Mouse (Mus musculus) lung, postnatal 0 days (tissue): ENCODE measurements around the gene Cog6. TPM values are rescaled to one million over a fixed set of nuclear protein-coding genes. Genes with fewer than 3 reads are reported as not detected.

Source experiments
- ATAC-seq: fragments of 200-750 bp; cut with Nextera tagmentation; 2 replicates; pipeline ENCODE4 v1.8.0; 2017; ENCODE audit warnings: moderate library complexity
- DNase-seq: peaks from one replicate; pipeline ENCODE4 v3.0.0-alpha.2; 2016; ENCODE audit warnings: low spot score
- H3K27ac ChIP-seq: fragments of 300-500 bp; sonication (generic); 2 replicates; pipeline ENCODE4 v1.5.1; 2014; ENCODE audit warnings: antibody characterized with exemption, mild to moderate bottlenecking, low read length, mixed read lengths
- H3K27me3 ChIP-seq: fragments of 300-500 bp; sonication (generic); replicated peaks from 2 replicates; pipeline ENCODE4 v1.6.1; 2014; ENCODE audit warnings: low read length, mixed read lengths; ENCODE audit not compliant: insufficient read depth
- H3K36me3 ChIP-seq: fragments of 300-500 bp; sonication (generic); 2 replicates; pipeline ENCODE4 v1.6.1; 2014; ENCODE audit warnings: low read length, mixed read lengths; ENCODE audit not compliant: insufficient read depth
- H3K4me1 ChIP-seq: fragments of 300-500 bp; sonication (generic); 2 replicates; pipeline ENCODE4 v1.6.1; 2014; ENCODE audit warnings: antibody characterized with exemption, low read depth, low read length, mixed read lengths; ENCODE audit not compliant: insufficient read depth
- H3K4me2 ChIP-seq: fragments of 300-500 bp; sonication (generic); replicated peaks from 2 replicates; pipeline ENCODE4 v1.6.1; 2014; ENCODE audit warnings: low read depth, mild to moderate bottlenecking, low read length, moderate library complexity, mixed read lengths
- H3K4me3 ChIP-seq: fragments of 300-500 bp; sonication (generic); 2 replicates; pipeline ENCODE4 v1.5.1; 2014; ENCODE audit warnings: low read depth, low read length
- H3K9ac ChIP-seq: fragments of 300-500 bp; sonication (generic); replicated peaks from 2 replicates; pipeline ENCODE4 v1.6.1; 2014; ENCODE audit warnings: low read depth, mild to moderate bottlenecking
- H3K9me3 ChIP-seq: fragments of 300-500 bp; sonication (generic); 2 replicates; pipeline ENCODE4 v1.6.1; 2016; ENCODE audit warnings: low read length, mixed read lengths
- CTCF ChIP-seq: IDR thresholded peaks from 2 replicates; pipeline ENCODE4 v1.5.1; 2016; ENCODE audit warnings: antibody characterized with exemption, mild to moderate bottlenecking
- EP300 ChIP-seq: IDR thresholded peaks from 2 replicates; pipeline ENCODE4 v1.6.1; 2016; ENCODE audit warnings: antibody characterized with exemption, mild to moderate bottlenecking, control low read depth
- WGBS: fragments of 180-500 bp; shearing (Covaris S2); extraction: QIAGEN DNeasy Blood & Tissue Kit; methylation state at CpG from one replicate; pipeline ENCODE4 v1.1.7; 2014; 5-methylcytosine and 5-hydroxymethylcytosine counted together
- polyA plus RNA-seq: library from polyadenylated mRNA; unstranded; fragments of >200 nt; fragmentation: Nextera tagmentation; extraction: Ambion mirVana; gene quantifications from 2 replicates; pipeline ENCODE4 v1.2.1, GENCODE M21; 2015

Gene Cog6
- polyA plus RNA-seq, 1 experiment from 2014 or later: 33.2 TPM

DNA sequence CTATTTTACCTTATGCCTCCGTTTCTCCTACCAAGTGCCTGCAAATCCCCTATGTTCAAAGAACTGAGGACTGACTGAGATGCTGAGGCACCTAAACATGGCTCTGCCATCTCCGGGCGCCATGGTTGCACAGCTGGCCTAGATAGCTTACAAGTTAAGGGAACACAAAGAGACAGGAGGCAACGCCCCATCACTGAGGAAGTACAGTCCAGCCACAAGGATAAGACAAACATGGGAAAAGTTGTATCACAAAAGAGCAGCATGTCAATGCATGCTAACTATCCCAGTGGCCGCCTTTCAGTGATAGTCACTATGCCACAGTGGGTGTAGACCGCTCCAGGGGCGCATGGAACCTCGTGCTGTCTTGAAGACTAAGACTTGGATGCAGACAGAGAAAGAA lies 9.6 kb downstream of the Cog6 start:
- no peak overlapping the region for H3K4me2 ChIP-seq
- no peak overlapping the region for H3K27ac ChIP-seq
- no peak overlapping the region for H3K4me3 ChIP-seq
- no peak overlapping the region for H3K9ac ChIP-seq
- no peaks in the 10 kb centered on the region for H3K4me1 ChIP-seq
- TF ChIP-seq EP300 (no peak), CTCF (no peak)
- H3K27me3 ChIP-seq: no peaks in the 10 kb centered on the region
- ATAC-seq (no peak), DNase-seq (no peak)
- peaks cover 11% of the 10 kb centered on the region; the same call in 1 of the 2 replicates for H3K36me3 ChIP-seq
- WGBS: 90% methylated on average over 8 of the region's 8 CpGs
- H3K9me3 ChIP-seq: no peaks in the 10 kb centered on the region

DNA sequence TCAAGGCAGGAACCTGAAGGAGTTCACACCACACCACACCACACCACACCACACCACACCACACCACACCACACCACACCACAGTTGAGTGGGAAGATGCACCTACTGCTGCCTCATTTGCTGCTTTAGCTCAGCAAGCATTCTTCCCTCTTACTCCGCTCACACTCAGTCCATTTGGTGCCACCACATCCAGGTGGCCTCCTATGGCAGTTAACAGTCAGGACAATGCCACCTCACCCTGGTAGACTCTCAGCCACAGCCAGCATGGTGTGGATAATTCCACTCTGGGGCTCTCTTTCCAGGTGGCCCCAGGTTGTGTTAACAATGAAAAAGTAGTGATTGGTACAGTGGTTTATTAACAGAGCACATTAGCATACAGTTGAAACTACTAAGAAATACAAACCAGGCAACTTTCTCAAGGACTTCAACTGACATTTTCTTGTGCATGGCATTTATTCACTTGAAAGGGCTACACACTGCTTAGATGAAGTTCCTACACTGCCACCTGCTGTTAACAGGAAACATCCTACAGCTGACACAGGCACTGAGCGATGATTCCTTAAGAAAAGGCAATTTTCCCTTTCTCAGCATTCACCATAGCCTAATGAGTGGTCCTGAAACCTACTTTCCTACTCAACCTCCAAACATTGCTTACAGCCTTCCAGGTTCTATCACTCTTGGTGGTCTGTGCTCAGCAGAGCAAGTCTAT lies 12.5 kb downstream of the Cog6 start:
- peaks cover 21% of the 10 kb centered on the region for H3K36me3 ChIP-seq
- H3K9ac ChIP-seq: no peak overlapping the region
- no peaks in the 10 kb centered on the region for H3K4me1 ChIP-seq
- no peak overlapping the region for H3K27ac ChIP-seq
- peak; percentile 52; the same call in 1 of the 2 replicates for ATAC-seq
- whole genome bisulfite sequencing: 66% methylated on average over 2 of the region's 2 CpGs
- no peak overlapping the region for H3K4me2 ChIP-seq
- no peaks in the 10 kb centered on the region for H3K27me3 ChIP-seq
- TF ChIP-seq CTCF: peak; percentile 83
- TF ChIP-seq EP300: no peak
- H3K9me3 ChIP-seq: no peaks in the 10 kb centered on the region
- DNase-seq: peak; percentile 82
- no peak overlapping the region for H3K4me3 ChIP-seq

DNA sequence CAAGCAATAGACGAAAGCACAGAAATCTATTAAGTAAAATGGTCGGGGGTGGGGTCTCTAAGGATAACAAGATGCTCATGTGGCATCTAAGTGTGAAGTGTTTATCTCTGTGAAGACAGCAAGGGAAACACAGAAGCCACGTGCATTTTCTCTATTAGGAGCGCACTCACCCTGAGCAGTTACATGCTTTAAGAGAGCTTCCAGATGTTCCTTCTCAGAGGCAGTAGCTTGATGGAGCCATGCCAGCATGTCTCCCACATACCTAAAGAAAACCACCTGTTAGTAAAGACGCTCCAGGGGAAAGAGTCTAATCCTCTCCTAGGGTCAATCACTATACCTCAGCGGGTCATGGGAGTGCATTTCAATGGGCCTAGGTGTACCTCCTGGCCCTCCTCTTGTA lies 15.0 kb downstream of the Cog6 start:
- ATAC-seq: no peak
- no peak overlapping the region for H3K4me3 ChIP-seq

DNA sequence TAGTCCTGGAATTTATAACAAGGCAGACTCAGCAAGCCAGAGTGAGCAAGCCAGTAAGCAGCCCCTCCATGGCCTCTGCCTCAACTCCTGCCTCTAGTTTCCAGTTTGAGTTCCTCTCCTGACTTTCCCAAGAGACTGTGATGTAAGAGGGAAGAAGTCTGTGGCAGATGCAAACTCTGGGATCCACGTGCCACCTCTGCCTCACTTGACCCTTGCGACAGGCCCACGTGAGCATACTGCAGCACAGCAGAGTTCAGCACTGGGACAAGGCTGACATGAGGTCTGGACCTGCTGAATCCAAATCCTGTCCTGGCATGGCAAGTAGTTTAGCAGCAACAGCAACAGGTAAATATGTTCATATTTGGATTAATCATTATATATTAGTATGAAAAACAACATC lies 17.0 kb downstream of the Cog6 start:
- no peak for DNase-seq
- Histone ChIP-seq H3K4me2 (no peak overlapping the region), H3K4me1 (no peaks in the 10 kb centered on the region), H3K27ac (no peak overlapping the region), H3K9ac (no peak overlapping the region), H3K27me3 (no peaks in the 10 kb centered on the region), H3K4me3 (no peak overlapping the region), H3K9me3 (no peaks in the 10 kb centered on the region), H3K36me3 (peaks cover 27% of the 10 kb centered on the region)
- WGBS: 69% methylated on average over 3 of the region's 3 CpGs
- ATAC-seq: no peak
- TF ChIP-seq CTCF (no peak), EP300 (no peak)

More for the DNA sequence above, 15.0 kb downstream of the Cog6 start:
- Histone ChIP-seq H3K9ac (no peak overlapping the region), H3K27me3 (no peaks in the 10 kb centered on the region), H3K27ac (no peak overlapping the region), H3K36me3 (peaks cover 19% of the 10 kb centered on the region), H3K9me3 (no peaks in the 10 kb centered on the region), H3K4me1 (no peaks in the 10 kb centered on the region), H3K4me2 (no peak overlapping the region)
- DNase-seq: peak; percentile 6
- TF ChIP-seq EP300 (no peak), CTCF (no peak)
- 65% methylated on average over 6 of the region's 6 CpGs for WGBS

DNA sequence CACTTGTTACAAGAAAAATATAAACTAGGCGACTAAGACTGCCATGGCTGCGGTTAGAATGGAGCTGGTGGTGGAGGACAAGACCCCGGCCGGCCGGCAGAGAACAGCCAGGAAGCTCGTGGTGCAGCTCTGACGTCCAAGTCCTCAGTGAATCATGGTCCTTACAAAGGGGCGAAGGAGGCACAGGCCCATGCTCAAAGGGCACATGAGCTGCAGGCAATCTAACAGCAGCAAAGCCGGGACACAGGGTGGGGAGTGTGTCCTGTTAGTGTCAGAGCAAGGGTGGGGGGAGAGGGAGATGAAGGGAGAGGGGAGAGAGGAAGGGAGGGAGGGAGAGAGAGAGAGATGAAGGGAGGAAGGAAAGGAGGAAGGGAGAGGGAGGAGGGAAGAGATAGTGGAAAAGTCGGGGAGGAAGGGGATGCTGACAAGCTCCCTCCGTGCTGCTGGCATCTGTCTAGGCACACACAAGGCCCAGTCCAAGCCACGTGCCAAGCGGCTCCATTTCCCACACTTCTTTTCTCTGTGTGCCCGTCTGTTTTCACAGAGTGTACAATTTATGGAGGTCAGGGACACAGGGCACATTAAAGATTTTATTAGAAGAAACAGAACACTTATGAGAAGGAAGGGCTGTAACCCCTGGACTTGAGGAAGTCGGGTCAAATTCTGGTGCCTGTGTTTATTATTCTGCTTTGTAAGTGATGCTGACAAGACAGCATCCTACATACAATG lies 17.9 kb downstream of the Cog6 start:
- H3K4me2 ChIP-seq: no peak overlapping the region
- H3K4me3 ChIP-seq: no peak overlapping the region
- H3K4me1 ChIP-seq: no peaks in the 10 kb centered on the region
- ATAC-seq (peak; percentile 50), DNase-seq (peak; percentile 7)
- H3K9ac ChIP-seq: no peak overlapping the region
- no peak for TF ChIP-seq EP300
- TF ChIP-seq CTCF: no peak
- H3K36me3 ChIP-seq: peaks cover 27% of the 10 kb centered on the region
- H3K27me3 ChIP-seq: no peaks in the 10 kb centered on the region
- no peaks in the 10 kb centered on the region for H3K9me3 ChIP-seq
- no peak overlapping the region for H3K27ac ChIP-seq
- WGBS: 62% methylated on average over 15 of the region's 15 CpGs

DNA sequence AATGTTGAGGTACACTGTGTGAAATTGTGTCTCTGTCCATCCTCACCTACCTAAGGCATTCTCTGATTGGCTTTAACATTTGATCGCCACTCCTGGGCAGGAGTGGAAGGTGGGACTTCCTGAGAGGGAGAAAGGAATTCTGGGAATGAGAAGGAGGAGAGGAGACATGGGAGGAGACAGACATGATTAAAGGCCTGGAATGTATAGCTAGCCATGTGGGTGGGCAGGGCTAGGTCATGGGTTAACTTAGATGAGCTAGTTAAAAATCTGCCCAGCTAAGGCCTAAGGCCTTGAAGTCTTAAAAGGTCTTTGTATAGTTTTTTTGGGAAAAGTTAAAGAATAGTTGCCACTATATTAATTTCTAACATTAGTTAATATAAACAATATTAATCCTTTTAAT lies 19.7 kb downstream of the Cog6 start:
- H3K9ac ChIP-seq: no peak overlapping the region
- WGBS: 80% methylated on average over 1 of the region's 1 CpGs
- ATAC-seq (no peak), DNase-seq (no peak)
- no peaks in the 10 kb centered on the region for H3K4me1 ChIP-seq
- no peak overlapping the region for H3K27ac ChIP-seq
- H3K4me3 ChIP-seq: no peak overlapping the region
- no peaks in the 10 kb centered on the region for H3K27me3 ChIP-seq
- H3K36me3 ChIP-seq: peaks cover 32% of the 10 kb centered on the region
- no peak overlapping the region for H3K4me2 ChIP-seq
- TF ChIP-seq EP300: no peak
- TF ChIP-seq CTCF: no peak
- H3K9me3 ChIP-seq: no peaks in the 10 kb centered on the region
